In the genomic region with DNA sequence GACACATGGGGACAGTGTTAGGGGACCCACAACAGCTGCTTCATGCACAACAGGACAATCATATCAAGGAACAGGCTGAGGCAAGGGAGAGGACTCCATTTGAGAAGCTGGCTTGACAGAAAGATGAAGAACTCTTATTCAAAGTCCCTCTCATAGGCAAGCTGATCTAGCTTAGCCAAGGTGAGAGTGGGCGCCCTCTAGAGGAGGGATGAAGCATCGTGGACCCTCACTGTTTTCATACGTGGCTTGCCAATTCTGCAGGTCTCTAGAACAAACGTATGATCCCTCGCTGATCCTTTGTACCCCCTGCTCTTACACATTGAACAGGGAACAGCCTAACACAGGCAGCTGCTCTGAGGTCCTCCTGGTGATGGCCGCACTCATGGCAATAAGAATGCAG, we compare ENCODE assay signal across 8 mouse cellular contexts. TPM values are rescaled to one million over a fixed set of nuclear protein-coding genes. Genes with fewer than 3 reads are reported as not detected.
DNase-seq lines count a peak whose midpoint lies in the region; ATAC-seq and TF ChIP-seq lines count a peak whose summit lies in the region.

No protein-coding gene starts in this region.

- H3K9ac ChIP-seq in hindbrain, embryonic 11.5 days (ENCODE audit: low read depth, low read length), result no peak overlapping the region
- H3K9ac ChIP-seq in hindbrain, embryonic 13.5 days, result no peak overlapping the region
- no peak overlapping the region for H3K9ac ChIP-seq in CH12.LX (ENCODE audit: insufficient read depth, low read depth)
- no peak overlapping the region for H3K9ac ChIP-seq in neural tube, embryonic 11.5 days (ENCODE audit: low read length)

- peak; percentile 78 to 93 for TF ChIP-seq CTCF in CH12.LX (conservative IDR thresholded peaks at IDR 0.05 in 1 of 2, IDR thresholded peaks at IDR 0.05 in 1 of 2; ENCODE audit: low read depth in 2 of 2, low read length in 2 of 2)
- TF ChIP-seq CTCF in bone marrow macrophage, adult 2 months (IDR thresholded peaks at IDR 0.05; ENCODE audit: low read depth, low read length), result peak; percentile 44; the same call in 1 of the 2 replicates
- TF ChIP-seq CTCF in embryonic fibroblast, embryonic 13.5 days (IDR thresholded peaks at IDR 0.05; ENCODE audit: borderline replicate concordance, insufficient read depth, low read length), result peak; percentile 82; the same call in 1 of the 2 replicates

- H3K9me3 ChIP-seq in hindbrain, embryonic 11.5 days (ENCODE audit: control insufficient read depth, low read length), result no peaks in the 10 kb centered on the region
- H3K9me3 ChIP-seq in hindbrain, embryonic 13.5 days, result 0 out of 2 replicates have a peak, but pooled peaks cover 5% of the 10 kb centered on the region
- peaks cover 9% of the 10 kb centered on the region for H3K9me3 ChIP-seq in CH12.LX (replicated peaks; ENCODE audit: low read length)
- H3K9me3 ChIP-seq in neural tube, embryonic 11.5 days (ENCODE audit: control insufficient read depth, low read length), result no peaks in the 10 kb centered on the region

- in situ Hi-C loops in CH12.LX (cut with MboI; ENCODE audit: low pct_ligation_motif_present, low pct_unique_long_range_greater_than_20kb, low sequenced_read_pairs), result loop anchor here (10.0 kb wide), 1 partner anchor 325 kb away; no protein-coding TSS in a partner anchor

- no peaks in the 10 kb centered on the region for H3K27me3 ChIP-seq in hindbrain, embryonic 11.5 days (ENCODE audit: control insufficient read depth, insufficient read depth, low read length)
- peaks cover 13% of the 10 kb centered on the region for H3K27me3 ChIP-seq in hindbrain, embryonic 13.5 days
- no peaks in the 10 kb centered on the region for H3K27me3 ChIP-seq in CH12.LX (replicated peaks)
- H3K27me3 ChIP-seq in neural tube, embryonic 11.5 days (ENCODE audit: control insufficient read depth, insufficient read depth, low read length), result no peaks in the 10 kb centered on the region

- TF ChIP-seq POLR2A in CH12.LX (IDR thresholded peaks at IDR 0.05; ENCODE audit: low read depth, low read length), result no peak
- no peak for TF ChIP-seq POLR2A in bone marrow macrophage, adult 2 months (IDR thresholded peaks at IDR 0.05; ENCODE audit: borderline replicate concordance, low read depth, low read length)
- TF ChIP-seq POLR2A in embryonic fibroblast, embryonic 13.5 days (IDR thresholded peaks at IDR 0.05; ENCODE audit: low read depth, low read length), result no peak

- TF ChIP-seq EP300 in CH12.LX (IDR thresholded peaks at IDR 0.05; ENCODE audit: low read length), result no peak

- no peak overlapping the region for H3K27ac ChIP-seq in hindbrain, embryonic 11.5 days (ENCODE audit: low read depth, low read length)
- H3K27ac ChIP-seq in hindbrain, embryonic 13.5 days, result no peak overlapping the region
- H3K27ac ChIP-seq in CH12.LX (ENCODE audit: insufficient read depth, low read depth), result no peak overlapping the region
- H3K27ac ChIP-seq in bone marrow macrophage, adult 2 months (ENCODE audit: insufficient read depth, low read depth, low read length), result no peak overlapping the region
- no peak overlapping the region for H3K27ac ChIP-seq in embryonic fibroblast, embryonic 13.5 days (ENCODE audit: insufficient read depth, low read length)
- no peak overlapping the region for H3K27ac ChIP-seq in neural tube, embryonic 11.5 days (ENCODE audit: low read depth, low read length)

- no peak overlapping the region for H3K4me3 ChIP-seq in hindbrain, embryonic 11.5 days (ENCODE audit: low read depth, low read length)
- H3K4me3 ChIP-seq in hindbrain, embryonic 13.5 days, result no peak overlapping the region
- no peak overlapping the region for H3K4me3 ChIP-seq in CH12.LX (replicated peaks in 1 of 3; ENCODE audit: low read depth in 2 of 3, low read length in 2 of 3, poor library complexity in 1 of 3)
- no peak overlapping the region for H3K4me3 ChIP-seq in bone marrow macrophage, adult 2 months (ENCODE audit: insufficient read depth, low read length)
- no peak overlapping the region for H3K4me3 ChIP-seq in embryonic fibroblast, embryonic 13.5 days (ENCODE audit: insufficient read depth, low read length)
- H3K4me3 ChIP-seq in neural tube, embryonic 11.5 days (ENCODE audit: low read depth, low read length), result no peak overlapping the region

- no peak overlapping the region for H3K4me2 ChIP-seq in hindbrain, embryonic 11.5 days (replicated peaks; ENCODE audit: low read depth, low read length)
- H3K4me2 ChIP-seq in hindbrain, embryonic 13.5 days, result no peak overlapping the region
- H3K4me2 ChIP-seq in CH12.LX (ENCODE audit: insufficient read depth, low read depth, poor library complexity, severe bottlenecking), result no peak overlapping the region
- no peak overlapping the region for H3K4me2 ChIP-seq in neural tube, embryonic 11.5 days (ENCODE audit: low read depth)

- no peaks in the 10 kb centered on the region for H3K79me2 ChIP-seq in CH12.LX (replicated peaks; ENCODE audit: control insufficient read depth, extremely low read depth, insufficient read depth, poor library complexity, severe bottlenecking)

- dilution Hi-C loops in CH12.LX (cut with MboI; ENCODE audit: extremely low pct_ligation_motif_present, extremely low pct_unique_long_range_greater_than_20kb, low sequenced_read_pairs), result no loop called here

- peak; percentile 55 for TF ChIP-seq RAD21 in CH12.LX (IDR thresholded peaks at IDR 0.05; ENCODE audit: low read depth, low read length)

- 18% methylated on average over 6 of the region's 6 CpGs for WGBS in hindbrain, embryonic 11.5 days
- WGBS in hindbrain, embryonic 13.5 days, result 15% methylated on average over 6 of the region's 6 CpGs
- WGBS in neural tube, embryonic 11.5 days, result 19% methylated on average over 6 of the region's 6 CpGs

- peak; percentile 81 for DNase-seq in hindbrain, embryonic 11.5 days (ENCODE audit: low spot score)
- DNase-seq in CH12.LX (ENCODE audit: extremely low read depth), result peak; percentile 60
- DNase-seq in layer of hippocampus, postnatal 36 days, result peak; percentile 27 to 32
- DNase-seq in neural tube, embryonic 11.5 days (ENCODE audit: low spot score), result peak; percentile 70
- peak; percentile 72 for DNase-seq in thymus, postnatal 4 days

- H3K4me1 ChIP-seq in hindbrain, embryonic 11.5 days (replicated peaks; ENCODE audit: control insufficient read depth, insufficient read depth, low read length), result no peaks in the 10 kb centered on the region
- H3K4me1 ChIP-seq in hindbrain, embryonic 13.5 days (replicated peaks), result peaks cover 14% of the 10 kb centered on the region
- peaks cover 0 to 1% of the 10 kb centered on the region in 2 experiments; a peak in 2 of 4 replicates for H3K4me1 ChIP-seq in CH12.LX (ENCODE audit: control insufficient read depth in 1 of 2, insufficient read depth in 2 of 2)
- H3K4me1 ChIP-seq in bone marrow macrophage, adult 2 months (ENCODE audit: control insufficient read depth, insufficient read depth, low read length), result peaks cover 23% of the 10 kb centered on the region
- peaks cover 3% of the 10 kb centered on the region; the same call in 1 of the 2 replicates for H3K4me1 ChIP-seq in embryonic fibroblast, embryonic 13.5 days (ENCODE audit: control insufficient read depth, insufficient read depth, low read length)
- H3K4me1 ChIP-seq in neural tube, embryonic 11.5 days (ENCODE audit: control insufficient read depth, insufficient read depth, low read length), result no peaks in the 10 kb centered on the region

- no peaks in the 10 kb centered on the region for H3K36me3 ChIP-seq in hindbrain, embryonic 11.5 days (ENCODE audit: control insufficient read depth, insufficient read depth, low read length)
- no peaks in the 10 kb centered on the region for H3K36me3 ChIP-seq in hindbrain, embryonic 13.5 days
- no peaks in the 10 kb centered on the region for H3K36me3 ChIP-seq in CH12.LX (replicated peaks in 1 of 2; ENCODE audit: control insufficient read depth in 1 of 2, insufficient read depth in 1 of 2, low read length in 1 of 2)
- no peaks in the 10 kb centered on the region for H3K36me3 ChIP-seq in neural tube, embryonic 11.5 days (ENCODE audit: control insufficient read depth, insufficient read depth, low read length)

- no peak for ATAC-seq in hindbrain, embryonic 11.5 days (ENCODE audit: low FRiP score)
- ATAC-seq in hindbrain, embryonic 13.5 days (ENCODE audit: low FRiP score), result no peak
- ATAC-seq in neural tube, embryonic 11.5 days (ENCODE audit: insufficient read depth, low FRiP score, low TSS enrichment), result no peak

TF ChIP-seq in CH12.LX, 34 proteins besides CTCF, POLR2A, EP300 and RAD21:
- TF ChIP-seq SMC3 (IDR thresholded peaks at IDR 0.05; ENCODE audit: low read depth, low read length), result peak; percentile 44
- TF ChIP-seq TCF12 (IDR thresholded peaks at IDR 0.05; ENCODE audit: low read depth, low read length), result no peak

RNA-seq across cellular contexts. Expression of gene Gsg1l, which starts 7.6 kb away (rescaled TPM):
- 2.7 and 4.6 TPM in 2 replicates for polyA plus RNA-seq in hindbrain, embryonic 11.5 days (2014; fragmentation: Nextera tagmentation; extraction: Ambion mirVana)
- 7.1 and 8.8 TPM in 2 replicates for polyA plus RNA-seq in hindbrain, embryonic 13.5 days (2015; fragmentation: Nextera tagmentation; extraction: Ambion mirVana)
- total RNA-seq in CH12.LX (2012; rRNA removed) (not detected in 2 replicates), CH12.LX (2014; rRNA removed) (not detected in 2 replicates)
- polyA plus RNA-seq in CH12.LX (2012; ENCODE audit: insufficient read length, low read depth), result not detected in 2 replicates
- polyA plus RNA-seq in bone marrow macrophage, adult 2 months (2012; ENCODE audit: insufficient read depth, insufficient read length, missing spikeins), result not detected in 2 replicates
- not detected in 2 replicates for polyA plus RNA-seq in embryonic fibroblast, embryonic 13.5 days (2011; ENCODE audit: insufficient read length, low read depth, missing spikeins)
- 10 to 100 TPM; 12.6 to 12.7 TPM for total RNA-seq in layer of hippocampus, postnatal 36 days (2021)
- 5.8 and 7.0 TPM in 2 replicates for polyA plus RNA-seq in neural tube, embryonic 11.5 days (2014; fragmentation: Nextera tagmentation; extraction: Ambion mirVana)

Comparison
In these comparisons a context has a peak if more than half of its experiments do, and no peak if none do; other contexts are left out.
1. DNase-seq: peak in every context shown above with its lines; median percentile 81 in hindbrain, embryonic 11.5 days; 72 in thymus, postnatal 4 days; 70 in neural tube, embryonic 11.5 days; 60 in CH12.LX; 30 in layer of hippocampus, postnatal 36 days.